Mouse (Mus musculus) liver, adult (tissue): ENCODE measurements around the gene Mapk12.

Experiments used
- GATA4 ChIP-seq: IDR thresholded peaks from 2 replicates; pipeline ENCODE4 v1.6.1; 2014; ENCODE audit warnings: mild to moderate bottlenecking, low read length; ENCODE audit not compliant: insufficient replicate concordance

The Mapk12 gene

DNA sequence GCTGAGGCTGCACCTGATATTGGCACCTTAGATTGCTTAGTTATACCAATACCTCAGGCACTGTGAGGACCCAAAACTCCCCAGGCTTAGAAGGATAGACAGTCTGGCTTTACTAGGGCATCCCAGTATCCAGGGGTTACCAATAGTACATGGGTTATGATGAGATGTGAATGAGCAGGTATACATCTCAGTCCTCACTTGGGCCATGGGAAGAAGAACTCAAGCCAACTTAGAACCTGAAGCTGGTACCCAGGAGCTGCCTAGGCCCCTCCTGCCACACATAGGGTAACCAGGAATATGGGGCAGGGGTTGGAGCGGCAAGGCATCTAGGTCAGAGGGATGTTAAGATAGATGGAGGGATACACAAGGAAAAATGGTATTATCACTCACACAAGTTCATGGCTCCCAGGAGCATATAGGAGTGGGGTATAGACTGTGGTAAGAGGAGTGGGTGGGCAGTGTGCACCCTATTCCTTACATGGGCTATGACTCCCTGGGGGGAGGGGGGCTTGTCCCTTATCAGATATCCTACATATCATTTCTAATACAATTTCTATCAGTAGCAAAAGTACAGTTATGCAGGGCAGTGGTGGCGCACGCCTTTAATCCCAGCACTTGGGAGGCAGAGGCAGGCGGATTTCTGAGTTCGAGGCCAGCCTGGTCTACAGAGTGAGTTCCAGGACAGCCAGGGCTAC is 3.9 kb downstream of the Mapk12 start:
- no peak for TF ChIP-seq GATA4

DNA sequence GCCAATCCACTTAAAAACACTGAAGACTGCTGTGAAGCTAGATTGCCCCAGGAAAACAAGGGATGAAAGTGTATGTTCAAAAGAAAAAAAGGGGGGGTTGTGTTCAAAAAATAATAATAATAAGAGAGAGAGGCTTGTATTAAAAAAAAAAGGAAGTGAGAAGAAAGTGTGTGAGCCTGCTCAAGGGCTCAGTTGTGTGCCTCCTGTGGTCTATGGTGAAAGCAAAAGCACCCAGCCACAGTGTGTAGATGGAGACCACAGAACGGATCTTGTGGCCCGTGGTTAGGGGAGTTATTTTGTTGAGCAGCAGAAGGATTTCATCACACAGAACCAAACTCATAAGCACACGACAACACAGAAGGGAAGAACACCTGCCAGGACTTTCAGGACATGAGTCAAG is 9.2 kb downstream of the Mapk12 start:
- no peak for TF ChIP-seq GATA4

DNA sequence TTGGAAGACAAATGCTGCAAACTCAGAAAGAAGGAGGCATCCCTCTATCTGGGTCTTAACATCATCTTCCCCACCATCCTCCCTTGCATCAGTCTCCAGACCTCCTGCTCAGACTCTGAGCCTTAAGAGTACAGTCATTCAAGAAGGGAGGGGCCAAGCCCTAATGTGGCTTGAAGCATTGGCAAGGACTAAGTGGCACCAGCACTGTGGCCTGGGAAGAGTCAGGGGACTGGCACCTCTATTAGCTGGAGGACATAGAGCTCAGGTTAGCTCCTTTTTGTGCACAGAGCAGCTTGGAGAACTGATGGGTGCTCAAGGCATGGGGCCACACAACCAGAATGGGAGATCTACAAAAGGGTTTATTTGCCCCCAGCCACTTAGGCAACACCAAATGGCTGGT is 10.3 kb downstream of the Mapk12 start:
- TF ChIP-seq GATA4: no peak

DNA sequence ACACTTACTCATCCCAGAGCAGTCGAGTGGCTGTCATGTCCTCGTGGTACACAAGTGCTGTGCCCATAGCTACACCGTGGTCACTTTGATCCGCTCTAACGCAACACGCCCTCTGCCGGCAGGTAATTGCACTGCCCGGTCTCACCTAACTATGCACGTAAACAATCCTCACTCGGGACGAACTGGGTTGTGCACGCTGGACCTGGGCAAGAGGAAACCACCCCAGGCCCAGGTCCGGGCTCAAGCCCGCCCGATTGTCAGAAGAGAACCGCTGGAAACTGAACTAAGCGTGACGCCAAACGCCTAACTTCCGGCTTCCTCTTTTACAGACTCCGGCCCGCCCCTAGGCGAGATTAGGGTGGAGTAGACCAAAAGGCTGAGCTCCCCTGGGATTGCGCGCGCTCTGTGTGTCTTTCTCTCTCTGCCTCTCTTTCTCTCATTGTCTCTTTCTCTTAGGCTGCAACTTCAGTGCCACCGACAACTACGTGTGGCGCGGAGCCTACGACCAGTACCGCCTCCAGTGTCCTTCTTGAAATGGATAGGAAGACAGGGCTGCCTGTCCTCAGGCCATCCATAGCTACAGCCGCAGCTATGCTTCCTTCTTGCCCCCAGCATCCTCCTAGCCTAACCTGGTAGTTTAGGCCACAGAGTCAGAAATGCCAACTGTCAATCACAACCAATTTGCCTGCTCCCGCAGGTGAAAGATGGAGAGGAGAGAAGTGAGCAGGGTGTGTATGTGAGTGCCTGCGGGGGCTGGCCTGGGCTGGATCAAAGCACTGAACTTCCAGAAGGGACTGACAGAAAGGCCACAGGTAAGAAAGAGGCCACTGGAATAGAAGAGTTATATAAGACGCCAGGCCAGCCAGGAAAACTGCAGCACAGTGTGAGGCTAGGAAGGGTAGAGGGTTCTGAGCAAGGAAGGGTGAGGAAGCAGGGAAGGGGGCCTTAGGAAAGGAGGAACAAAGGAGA is 11.8 kb downstream of the Mapk12 start, which contains the start of gene Hdac10:
Hdac10 (minus strand) TSS at position 319 of the 969 bp plus-strand sequence.
- TF ChIP-seq GATA4: no peak; the same call in 1 of the 2 replicates

DNA sequence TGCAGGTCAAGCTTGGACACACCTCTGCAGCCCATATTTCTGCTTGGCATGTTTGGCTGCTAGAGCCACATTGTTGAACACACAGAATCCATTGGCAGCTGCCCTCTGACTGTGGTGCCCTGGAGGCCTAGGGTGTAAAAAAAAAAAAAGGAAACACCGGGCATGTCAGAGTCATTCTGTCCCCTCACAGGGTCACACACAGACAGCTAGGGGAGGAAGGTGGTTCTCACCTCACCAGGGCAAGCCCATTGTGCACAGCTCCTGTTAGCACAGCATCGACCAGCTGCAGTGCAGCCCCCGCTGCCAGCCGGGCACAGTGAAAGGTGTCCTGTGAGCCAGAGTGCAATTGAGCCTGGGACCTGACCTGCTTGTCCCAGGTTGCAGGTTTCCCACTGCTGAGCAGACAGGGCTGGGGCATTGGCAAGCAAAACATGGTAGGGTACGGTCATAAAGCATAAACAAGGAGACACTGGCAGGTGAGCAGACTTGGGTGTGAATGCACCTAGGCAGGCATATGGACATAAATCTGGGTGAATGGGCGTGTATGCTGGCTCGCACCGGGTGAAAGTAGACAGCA is 13.1 kb downstream of the Mapk12 start:
- TF ChIP-seq GATA4: no peak

DNA sequence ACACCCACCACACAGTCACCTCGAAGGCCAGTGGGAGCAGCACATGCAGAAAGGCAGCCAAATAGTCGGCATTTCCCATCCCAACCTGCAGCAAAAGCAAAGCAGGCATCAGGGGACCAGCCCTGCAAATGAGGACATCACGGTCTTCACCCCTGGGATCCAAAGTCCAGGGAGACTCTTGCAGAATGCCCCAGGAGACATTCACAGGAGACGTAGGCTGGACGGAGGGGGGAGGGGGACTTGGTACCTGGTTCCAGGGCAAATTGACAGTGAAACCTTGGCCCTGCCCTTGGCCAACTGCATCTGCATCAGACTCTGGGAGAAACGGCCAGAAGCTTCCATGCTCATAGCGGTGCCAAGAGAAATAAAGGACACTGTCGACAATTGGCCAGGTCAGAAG is 13.9 kb downstream of the Mapk12 start:
- no peak for TF ChIP-seq GATA4

DNA sequence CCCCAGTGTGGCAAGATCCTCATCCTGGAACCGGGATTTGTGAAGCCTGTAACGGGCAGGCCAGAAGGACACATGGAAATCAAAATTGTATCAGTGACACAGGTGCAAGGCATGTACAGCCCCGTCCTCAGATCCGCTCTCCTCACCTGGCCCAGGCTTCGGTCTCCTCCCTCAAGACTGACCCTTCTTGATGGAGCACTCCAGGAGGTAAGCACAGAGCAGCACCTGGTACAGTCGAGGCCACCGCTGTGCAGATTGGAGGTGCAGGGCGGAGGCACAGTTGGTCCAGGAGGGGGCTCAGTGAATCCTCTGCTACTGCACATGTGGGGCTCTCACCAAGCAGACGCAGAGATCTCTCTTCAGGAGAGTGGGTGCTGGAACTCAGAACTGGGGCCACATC is 15.2 kb downstream of the Mapk12 start:
- no peak for TF ChIP-seq GATA4

DNA sequence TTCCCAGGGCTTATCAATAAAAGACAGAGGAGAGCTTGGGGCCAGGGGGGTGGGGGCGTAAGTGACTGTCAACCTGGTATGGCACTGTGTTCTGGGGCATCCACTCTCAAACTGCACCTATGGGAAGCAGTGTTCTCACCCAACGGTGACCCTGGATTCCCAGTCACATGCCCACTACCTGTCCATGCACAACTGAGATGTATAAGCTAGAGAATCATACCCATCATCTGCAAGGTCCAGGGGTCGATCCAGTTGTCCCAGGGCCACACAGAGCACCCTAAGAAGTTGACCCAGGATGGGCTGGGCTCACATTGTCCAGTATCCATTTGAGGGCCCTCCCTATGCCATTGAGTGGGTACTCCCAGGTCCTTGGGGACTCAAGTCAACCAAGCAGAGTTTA is 16.2 kb downstream of the Mapk12 start:
- no peak for TF ChIP-seq GATA4

DNA sequence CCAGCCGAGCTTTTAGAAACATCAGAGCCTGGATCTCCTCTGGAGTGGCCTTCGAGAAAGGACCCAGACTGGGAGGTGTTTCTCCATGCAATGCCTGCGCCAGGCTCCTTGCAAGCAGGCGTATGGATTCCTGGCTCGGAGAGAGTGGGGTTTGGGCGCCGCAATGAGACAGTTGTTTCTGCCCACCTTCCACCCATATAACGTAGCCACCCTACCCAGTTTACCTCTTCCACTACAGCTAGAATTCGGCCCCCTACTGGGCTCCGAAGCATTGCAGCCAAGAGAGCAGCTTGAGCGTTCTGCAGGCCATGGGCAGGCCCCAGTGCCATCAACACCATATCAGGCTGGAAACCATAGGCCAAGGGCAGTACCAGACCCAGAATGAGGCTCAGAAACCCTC is 16.9 kb downstream of the Mapk12 start:
- no peak for TF ChIP-seq GATA4

DNA sequence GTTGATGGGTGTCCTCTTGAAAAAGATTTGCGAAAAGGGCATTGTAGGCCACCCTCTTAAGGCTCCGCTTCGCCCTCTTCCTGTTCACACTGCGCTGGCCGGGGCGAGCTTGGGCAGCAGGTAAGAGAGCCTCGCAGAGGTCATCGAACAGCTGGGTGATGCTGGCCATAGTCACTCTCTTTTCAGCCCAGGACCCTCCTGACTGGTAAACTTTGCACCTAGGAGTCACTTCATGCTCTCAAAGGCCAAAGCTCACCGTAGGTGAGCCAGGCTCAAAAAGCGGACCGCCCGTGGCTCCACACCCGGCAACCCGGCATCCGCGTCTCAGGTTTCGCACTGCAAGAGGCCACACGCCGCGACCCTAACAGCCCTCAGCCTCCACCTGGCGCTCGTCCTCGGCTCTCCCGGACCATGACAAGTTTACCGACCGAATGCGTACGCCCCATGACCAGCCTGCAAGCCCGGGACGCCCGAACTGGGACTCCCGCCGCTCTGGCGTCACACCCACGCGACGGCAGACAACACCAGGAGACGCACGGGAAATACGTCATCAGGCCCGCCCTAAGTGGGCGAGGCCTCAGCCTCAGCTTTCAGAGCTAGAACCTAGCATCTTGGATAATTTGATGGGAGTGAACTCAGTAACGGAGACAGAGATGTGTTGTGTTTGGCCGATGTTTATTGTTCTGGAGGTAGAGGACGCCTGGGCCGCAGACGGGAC is 17.7 kb downstream of the Mapk12 start, which contains the start of gene Tubgcp6:
Tubgcp6 (minus strand) TSS at position 464 of the 718 bp plus-strand sequence.
- TF ChIP-seq GATA4: peak; percentile 56; the same call in 1 of the 2 replicates

DNA sequence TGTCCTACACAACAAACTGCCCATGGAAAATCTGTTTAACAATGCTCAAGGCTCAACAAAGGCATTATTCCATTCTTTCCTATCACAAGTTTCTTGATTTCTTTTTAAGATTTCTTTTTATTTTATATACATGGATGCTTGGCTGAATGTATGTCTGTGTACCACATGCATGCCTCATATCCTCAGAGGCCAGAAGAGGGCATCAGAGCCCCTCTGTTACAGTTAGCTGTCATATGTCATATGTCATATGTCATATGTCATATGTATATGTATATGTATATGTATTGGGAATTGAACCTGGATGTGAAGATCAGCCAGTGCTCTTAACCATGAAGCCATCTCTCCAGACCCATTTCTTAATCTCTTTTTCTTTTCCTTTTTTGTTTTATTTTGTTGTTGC is 22.5 kb downstream of the Mapk12 start:
- no peak for TF ChIP-seq GATA4

DNA sequence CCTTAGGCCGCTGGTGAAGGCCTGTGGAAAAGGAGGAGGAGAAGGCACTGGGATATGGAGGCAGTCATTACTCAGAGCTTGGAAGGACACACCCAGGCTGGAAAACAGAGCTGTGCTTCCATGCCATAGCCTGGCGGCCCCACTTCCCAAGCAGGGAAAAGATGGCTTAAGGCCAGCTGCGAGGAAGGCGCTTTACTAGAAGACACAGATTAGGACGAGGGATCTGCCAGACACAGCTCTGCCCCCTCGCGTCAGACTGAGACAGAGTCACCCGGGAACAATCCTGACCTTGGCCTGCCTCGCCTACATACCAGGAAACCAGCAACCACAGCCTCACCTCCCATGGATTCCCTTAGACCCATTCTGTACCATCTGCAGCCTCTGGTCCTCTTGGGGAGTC is 30.4 kb downstream of the Mapk12 start:
- TF ChIP-seq GATA4: no peak

DNA sequence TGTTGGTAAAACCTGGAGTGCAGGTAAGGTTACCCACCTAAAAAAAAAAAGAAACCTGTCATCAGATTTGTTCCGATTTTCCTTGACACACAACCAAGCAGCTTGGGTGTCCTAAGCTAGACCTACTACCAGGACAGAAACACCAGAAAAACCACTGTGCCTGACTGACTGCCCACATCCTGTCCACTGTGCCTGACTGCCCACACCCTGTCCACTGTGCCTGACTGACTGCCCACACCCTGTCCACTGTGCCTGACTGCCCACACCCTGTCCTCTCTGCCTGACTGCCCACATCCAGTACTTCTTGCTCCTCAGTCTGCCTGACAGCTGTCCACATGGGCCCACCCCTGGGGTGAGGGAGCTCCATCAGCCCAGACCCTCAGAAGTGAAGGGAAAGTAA is 33.5 kb downstream of the Mapk12 start:
- no peak for TF ChIP-seq GATA4

DNA sequence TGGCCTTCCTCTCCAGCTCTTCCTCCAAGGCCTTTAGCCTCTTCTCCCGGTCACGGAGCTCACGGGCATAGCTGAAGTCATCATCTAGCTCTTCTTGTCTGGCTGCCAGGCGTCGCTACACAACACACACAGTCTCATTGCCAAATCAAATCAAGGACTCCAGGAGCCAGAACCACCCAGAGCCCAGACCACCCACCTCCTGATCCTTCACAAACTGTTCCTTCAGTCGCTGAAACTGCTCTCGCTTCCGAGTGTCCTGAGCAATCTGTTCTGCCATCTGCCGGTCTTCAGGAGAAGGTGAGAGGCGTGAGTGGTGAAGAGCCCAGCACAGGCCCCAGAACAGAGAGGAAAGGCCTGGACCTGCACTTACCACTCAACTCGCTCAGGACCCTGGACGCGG is 34.4 kb downstream of the Mapk12 start:
- no peak for TF ChIP-seq GATA4

DNA sequence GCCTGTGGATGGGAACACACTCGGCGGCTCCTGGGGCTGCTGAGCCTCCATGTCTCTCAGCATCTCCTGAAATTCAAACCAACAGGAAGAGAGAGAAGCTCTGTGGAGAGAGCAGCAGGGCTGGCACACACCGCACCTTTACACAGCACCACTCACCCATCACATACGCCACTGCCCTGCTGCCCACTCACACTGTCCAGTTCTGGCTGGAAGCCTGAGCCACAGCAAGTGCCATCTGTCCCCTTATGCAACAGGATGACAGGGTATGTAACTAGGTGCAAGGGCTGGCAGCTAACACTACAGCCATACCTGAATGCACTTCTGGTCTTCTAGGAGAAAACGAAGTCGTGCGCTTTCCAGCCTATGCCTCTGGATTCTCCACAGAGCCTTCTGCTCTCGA is 36.1 kb downstream of the Mapk12 start:
- TF ChIP-seq GATA4: no peak
